Mouse (Mus musculus): Measurements from ENCODE around the gene Pibf1.
A peak's percentile ranks its signal among the peaks of the same experiment; 100 is the strongest.

Pibf1 gene

GRCm38 (mm10) chr14:99099267-99099966 lies at the start of gene Pibf1, which contains the start of gene Dis3:
Gene Pibf1, plus strand, starts transcription at chr14:99099424.
Gene Dis3, minus strand, starts transcription at chr14:99099770.
- DNase-seq (ENCODE audit: low spot score in 2 of 2) = peak; percentile 98

GRCm38 (mm10) chr14:99058959-99059586 lies 40.2 kb upstream of the Pibf1 start:
- no peak for DNase-seq (ENCODE audit: low spot score in 2 of 2)

DNA sequence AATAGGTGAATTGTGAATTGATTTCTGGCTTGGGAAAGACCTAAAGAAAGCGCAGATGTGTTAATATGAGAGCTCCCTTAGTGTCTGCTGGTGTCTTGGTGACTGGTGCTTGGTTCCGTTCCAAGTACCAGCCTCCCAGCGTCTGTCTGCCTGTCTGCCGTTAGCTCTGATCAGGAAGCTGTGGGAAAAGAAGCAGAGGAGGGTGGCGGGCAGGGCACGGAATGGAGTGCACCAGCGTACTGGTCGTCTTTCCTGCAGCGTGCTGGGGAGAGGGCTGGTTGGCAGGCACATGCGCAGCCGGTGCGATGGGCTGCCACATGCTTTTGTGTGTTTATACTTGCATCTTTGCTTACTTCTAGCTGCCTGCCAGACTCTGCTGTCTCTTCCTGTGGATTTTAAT lies 38.6 kb upstream of the Pibf1 start:
- DNase-seq (ENCODE audit: low spot score in 2 of 2) = no peak

DNA sequence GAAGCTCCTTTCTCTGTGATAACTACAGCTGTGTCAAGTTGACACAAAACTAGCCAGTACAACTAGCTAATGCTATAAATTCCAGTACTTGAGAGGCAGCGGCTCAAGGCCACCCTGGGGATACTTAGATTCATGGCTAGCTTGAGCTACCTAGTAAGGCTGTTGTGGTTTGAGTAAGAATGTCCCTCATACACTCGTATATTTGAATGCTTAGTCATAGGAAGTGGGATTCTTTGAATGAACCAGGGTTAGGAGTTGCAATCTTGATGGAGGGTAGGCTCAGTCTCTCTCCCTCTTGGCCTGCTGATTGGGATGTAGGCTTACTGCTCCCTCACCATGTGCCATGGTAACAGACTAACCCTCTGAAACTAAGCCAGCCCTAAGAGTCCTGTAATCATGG lies 36.1 kb upstream of the Pibf1 start:
- DNase-seq (ENCODE audit: low spot score in 2 of 2) = no peak

GRCm38 (mm10) chr14:99071146-99071545 lies 28.1 kb upstream of the Pibf1 start:
- DNase-seq (ENCODE audit: low spot score in 2 of 2) = no peak

DNA sequence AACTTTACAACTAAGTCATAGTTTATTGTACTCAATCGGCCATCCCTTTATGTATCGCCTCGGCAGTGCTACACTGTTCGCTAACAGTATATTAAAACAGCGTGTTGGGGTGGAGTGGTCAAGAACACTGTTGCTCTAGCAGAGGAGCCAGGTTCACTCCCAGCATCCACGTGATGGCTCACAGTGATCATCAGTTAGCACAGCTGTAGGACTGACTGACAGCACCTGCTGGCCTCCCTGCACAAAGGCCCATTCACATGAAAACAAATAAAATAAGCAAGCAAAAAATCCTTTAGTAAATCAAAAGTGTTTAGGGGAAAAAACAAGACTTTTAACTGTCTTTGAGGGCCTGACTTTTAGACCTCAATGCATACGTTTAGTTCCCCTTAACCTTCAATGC lies 10.3 kb upstream of the Pibf1 start:
- DNase-seq (ENCODE audit: low spot score in 2 of 2) = no peak

DNA sequence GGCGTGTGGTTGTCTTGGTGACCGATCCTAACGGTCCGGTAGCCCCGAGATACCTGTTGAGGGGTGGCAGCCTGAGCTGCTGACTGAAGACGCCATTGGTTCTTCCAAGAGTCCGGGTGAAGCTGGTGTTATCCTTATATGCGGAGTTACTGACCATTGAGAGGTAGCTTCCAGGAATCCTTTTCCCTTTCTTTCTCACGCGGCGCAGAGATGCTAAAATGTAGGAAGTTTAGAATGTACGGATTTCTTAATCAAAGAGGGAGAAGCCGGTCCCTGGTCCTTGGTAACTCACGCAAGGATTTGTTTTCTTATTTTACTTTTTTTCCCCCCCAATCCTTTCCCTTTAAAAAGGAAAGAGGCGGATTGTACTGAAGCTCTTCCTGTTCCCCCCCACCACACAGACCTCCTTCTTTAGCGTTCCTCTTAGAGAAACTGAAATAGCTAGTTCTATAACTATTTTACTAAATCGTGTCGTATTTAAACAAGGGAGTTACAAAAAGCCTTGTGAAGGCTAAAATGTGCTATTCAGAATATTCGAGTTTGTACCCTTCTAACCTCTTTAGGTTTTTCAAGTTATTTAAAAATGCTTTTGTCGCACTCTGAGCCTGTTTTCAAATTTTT lies 853 bp downstream of the Pibf1 start:
- DNase-seq (ENCODE audit: low spot score in 2 of 2) = no peak

DNA sequence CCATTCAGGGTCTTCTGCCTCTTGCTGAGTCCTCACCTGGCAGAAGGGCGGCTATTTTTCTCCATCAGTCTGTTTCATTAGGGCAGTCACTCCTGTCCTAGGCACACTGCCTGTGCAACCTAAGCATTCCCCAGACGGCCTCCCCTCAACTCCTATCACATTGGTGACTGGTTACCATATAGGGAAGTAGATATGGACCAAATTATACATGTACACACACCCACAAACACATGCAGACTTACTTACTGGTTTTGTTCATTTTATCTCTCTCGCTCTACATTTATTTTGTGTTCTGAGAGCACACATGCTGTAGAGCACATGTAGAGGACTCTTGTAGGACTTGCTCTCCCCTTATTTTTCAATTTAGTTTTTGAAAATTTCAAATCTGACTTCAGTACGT lies 3.8 kb downstream of the Pibf1 start:
- DNase-seq (ENCODE audit: low spot score in 2 of 2) = no peak

GRCm38 (mm10) chr14:99104542-99105123 lies 5.4 kb downstream of the Pibf1 start:
- DNase-seq (ENCODE audit: low spot score in 2 of 2) = no peak

DNA sequence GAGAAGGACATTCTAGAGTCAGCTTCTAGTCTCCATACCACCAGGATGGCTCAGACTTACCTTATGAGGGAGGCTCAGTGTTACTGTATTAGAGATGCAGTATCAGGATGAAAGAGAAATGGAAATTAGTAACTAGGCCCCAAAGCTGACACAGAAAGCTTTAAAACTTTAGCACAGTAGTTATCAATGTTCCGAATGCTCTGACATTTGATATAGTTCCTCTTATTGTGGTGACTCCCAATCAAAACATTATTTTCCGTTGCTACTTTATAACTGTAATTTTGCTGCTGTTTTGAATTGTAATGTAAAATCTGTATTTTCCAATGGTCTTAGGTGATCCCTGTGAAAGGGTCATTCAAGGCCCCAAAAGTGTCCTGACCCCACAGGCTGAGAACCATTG lies 7.4 kb downstream of the Pibf1 start:
- DNase-seq (ENCODE audit: low spot score in 2 of 2) = no peak

DNA sequence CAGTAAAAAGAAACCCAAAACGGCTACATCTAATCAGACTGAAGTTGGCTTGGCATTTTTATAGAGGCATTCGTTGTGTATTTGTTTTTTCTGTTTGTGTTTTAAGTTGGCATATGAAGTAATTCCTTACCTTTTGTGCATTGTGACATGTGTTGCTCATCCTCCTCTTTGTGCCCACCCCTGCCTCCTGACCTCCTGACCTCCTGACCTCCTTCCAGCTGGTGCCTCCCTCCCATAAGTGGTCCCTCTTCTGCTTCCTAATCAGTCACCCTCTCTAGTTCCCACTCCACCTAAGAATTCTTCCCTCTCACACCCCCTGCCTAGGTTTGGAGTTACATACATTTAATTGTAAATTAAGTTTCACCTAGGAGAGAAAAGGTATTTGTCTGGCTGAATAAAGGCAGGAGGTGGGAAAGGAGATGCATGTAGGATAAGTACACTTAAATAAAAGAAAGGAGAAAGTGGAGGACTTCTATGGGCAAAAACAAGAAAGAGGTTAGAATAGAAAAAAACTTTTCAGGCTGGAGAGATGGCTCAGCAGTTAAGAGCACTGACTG lies 8.5 kb downstream of the Pibf1 start:
- DNase-seq (ENCODE audit: low spot score in 2 of 2) = no peak

- no peak for DNase-seq (ENCODE audit: low spot score in 2 of 2)
Measured at GRCm38 (mm10) chr14:99108762-99109161, 9.5 kb downstream of the Pibf1 start.

- no peak for DNase-seq (ENCODE audit: low spot score in 2 of 2)
Measured at GRCm38 (mm10) chr14:99117576-99117975, 18.4 kb downstream of the Pibf1 start.

GRCm38 (mm10) chr14:99121584-99122339 lies 22.5 kb downstream of the Pibf1 start:
- DNase-seq (ENCODE audit: low spot score in 2 of 2) = no peak

GRCm38 (mm10) chr14:99124076-99124475 lies 24.9 kb downstream of the Pibf1 start:
- DNase-seq (ENCODE audit: low spot score in 2 of 2) = no peak

DNA sequence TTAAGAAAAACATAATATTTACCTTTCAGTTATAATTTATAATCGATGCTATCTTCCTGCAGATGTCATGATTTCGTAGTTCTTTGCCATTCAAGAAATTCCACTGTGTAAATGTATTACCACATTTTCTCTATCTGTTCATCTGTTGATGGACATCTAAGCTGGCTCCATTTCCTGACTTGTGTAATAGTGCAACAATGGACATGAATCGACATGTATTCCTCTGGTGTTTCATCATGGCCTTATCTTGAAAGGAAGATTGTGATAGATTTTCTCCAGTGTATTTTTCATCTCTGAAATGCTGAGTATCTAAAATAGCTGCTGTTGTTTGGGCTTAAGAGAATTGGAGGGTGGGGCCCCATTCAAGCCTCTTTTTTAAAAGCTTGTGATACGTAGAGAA lies 27.5 kb downstream of the Pibf1 start:
- no peak for DNase-seq (ENCODE audit: low spot score in 2 of 2)

DNA sequence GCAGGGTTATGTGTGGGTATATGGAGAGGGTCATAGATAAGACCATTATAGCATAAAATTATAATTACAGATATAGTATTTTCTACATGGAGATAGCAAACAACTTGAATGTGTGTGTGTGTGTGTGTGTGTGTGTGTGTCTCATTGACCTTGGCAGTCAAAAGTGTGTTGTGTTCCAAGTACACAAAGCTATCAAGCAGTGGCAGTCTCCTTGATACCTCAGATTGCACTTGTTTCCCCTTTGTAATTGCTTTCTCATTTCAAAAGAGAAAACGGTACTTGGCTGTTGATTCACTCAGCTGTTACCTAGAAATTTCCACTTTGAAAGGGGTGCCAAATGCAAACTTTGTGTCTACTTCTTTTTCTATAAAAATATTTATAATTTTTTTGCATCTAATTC lies 28.3 kb downstream of the Pibf1 start:
- no peak for DNase-seq (ENCODE audit: low spot score in 2 of 2)

- DNase-seq (ENCODE audit: low spot score in 2 of 2) = no peak
Measured at GRCm38 (mm10) chr14:99129050-99129449, 29.8 kb downstream of the Pibf1 start.

GRCm38 (mm10) chr14:99134048-99134447 lies 34.8 kb downstream of the Pibf1 start:
- DNase-seq (ENCODE audit: low spot score in 2 of 2) = no peak

- DNase-seq (ENCODE audit: low spot score in 2 of 2) = no peak
Measured at GRCm38 (mm10) chr14:99135761-99136160, 36.5 kb downstream of the Pibf1 start.

- no peak for DNase-seq (ENCODE audit: low spot score in 2 of 2)
Measured at GRCm38 (mm10) chr14:99136297-99136696, 37.1 kb downstream of the Pibf1 start.

GRCm38 (mm10) chr14:99140036-99140435 lies 40.8 kb downstream of the Pibf1 start:
- DNase-seq (ENCODE audit: low spot score in 2 of 2) = no peak
